Mouse (Mus musculus) C2C12 (cell line): ENCODE measurements around the gene Fam69a.

ENCODE experiments used
- CEBPB ChIP-seq: IDR thresholded peaks from one replicate; pipeline ENCODE4 v1.6.1; 2011; ENCODE audit warnings: low read depth, mild to moderate bottlenecking, control low read depth, moderate library complexity
- CTCF ChIP-seq: IDR thresholded peaks from one replicate; pipeline ENCODE4 v1.5.1; 2011; ENCODE audit not compliant: control insufficient read depth, insufficient read depth, insufficient read length
- MYOD1 ChIP-seq: IDR thresholded peaks from one replicate; pipeline ENCODE4 v1.6.1; 2011; ENCODE audit warnings: low read depth; ENCODE audit not compliant: control insufficient read depth, insufficient read length

- TF ChIP-seq CTCF (no peak), CEBPB (no peak), MYOD1 (no peak)
Observed at GRCm38 (mm10) chr5:107889994-107890888, 96.6 kb downstream of the Fam69a start.
